Mouse (Mus musculus): Measurements from ENCODE around the gene Amy2a3.
"Not testable (repeated sequence)": the region's sequence is repeated elsewhere in the genome, so short reads cannot be mapped to it uniquely, and the experiment has no call there.

Gene Amy2a3

DNA sequence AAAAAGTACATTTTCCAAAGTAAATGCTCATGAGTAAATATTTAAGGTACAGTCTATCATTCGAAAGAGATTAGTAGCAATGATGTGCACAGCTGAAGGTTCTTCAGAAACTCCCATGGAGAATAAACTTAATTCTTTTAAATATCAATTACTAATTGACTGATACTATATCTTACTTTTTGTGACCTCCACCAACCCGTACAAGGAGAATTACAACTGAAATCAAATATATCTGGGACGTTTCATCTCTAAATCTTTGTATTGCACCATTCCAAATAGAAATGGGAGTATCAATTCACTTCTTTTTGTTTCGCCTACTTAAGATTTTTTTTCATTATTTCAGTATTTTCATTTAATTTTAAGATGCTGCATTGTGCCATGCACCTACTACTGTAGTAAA is at the start of gene Amy2a3:
Amy2a3 (minus strand) TSS at position 101 of the 400 bp plus-strand sequence.
- not testable (repeated sequence) for DNase-seq (ENCODE audit: low read depth, low spot score)

DNA sequence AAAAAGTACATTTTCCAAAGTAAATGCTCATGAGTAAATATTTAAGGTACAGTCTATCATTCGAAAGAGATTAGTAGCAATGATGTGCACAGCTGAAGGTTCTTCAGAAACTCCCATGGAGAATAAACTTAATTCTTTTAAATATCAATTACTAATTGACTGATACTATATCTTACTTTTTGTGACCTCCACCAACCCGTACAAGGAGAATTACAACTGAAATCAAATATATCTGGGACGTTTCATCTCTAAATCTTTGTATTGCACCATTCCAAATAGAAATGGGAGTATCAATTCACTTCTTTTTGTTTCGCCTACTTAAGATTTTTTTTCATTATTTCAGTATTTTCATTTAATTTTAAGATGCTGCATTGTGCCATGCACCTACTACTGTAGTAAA is 32.7 kb upstream of the Amy2a3 start, which contains the start of gene Amy2a2:
Amy2a2 (minus strand) TSS at position 101 of the 400 bp plus-strand sequence.
- DNase-seq (ENCODE audit: low read depth, low spot score) = not testable (repeated sequence)

DNA sequence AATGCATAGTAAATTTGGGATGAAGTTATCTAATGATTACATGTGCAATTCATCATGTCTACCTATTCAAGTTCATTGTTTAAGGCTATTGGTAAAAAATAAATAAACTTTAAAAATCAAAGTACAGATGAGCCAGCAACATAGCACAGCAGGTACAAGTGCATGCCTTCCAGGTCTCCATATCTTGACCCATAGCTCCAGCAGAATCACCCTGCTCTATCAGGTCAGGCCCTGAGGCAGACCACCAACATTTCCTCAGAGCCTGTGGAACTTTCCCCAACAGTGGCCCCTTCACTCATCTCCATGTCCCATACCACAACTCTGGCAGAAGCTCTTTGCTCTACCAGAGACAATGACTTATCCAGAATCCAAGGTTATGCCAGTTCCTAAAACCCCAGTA is 21.6 kb upstream of the Amy2a3 start:
- DNase-seq (ENCODE audit: low read depth, low spot score) = not testable (repeated sequence)

DNA sequence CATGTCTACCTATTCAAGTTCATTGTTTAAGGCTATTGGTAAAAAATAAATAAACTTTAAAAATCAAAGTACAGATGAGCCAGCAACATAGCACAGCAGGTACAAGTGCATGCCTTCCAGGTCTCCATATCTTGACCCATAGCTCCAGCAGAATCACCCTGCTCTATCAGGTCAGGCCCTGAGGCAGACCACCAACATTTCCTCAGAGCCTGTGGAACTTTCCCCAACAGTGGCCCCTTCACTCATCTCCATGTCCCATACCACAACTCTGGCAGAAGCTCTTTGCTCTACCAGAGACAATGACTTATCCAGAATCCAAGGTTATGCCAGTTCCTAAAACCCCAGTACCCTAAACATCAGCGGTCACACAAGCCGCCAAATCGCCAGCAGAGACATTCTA is 10.9 kb downstream of the Amy2a3 start:
- not testable (repeated sequence) for DNase-seq (ENCODE audit: low read depth, low spot score)

- not testable (repeated sequence) for DNase-seq (ENCODE audit: low read depth, low spot score)
Observed at GRCm38 (mm10) chr3:113291349-113291748, 32.5 kb downstream of the Amy2a3 start, which contains the start of gene Amy2a4. Gene Amy2a4 (minus strand): TSS chr3:113291449.

- not testable (repeated sequence) for DNase-seq (ENCODE audit: low read depth, low spot score)
Observed at GRCm38 (mm10) chr3:113280285-113280684, 43.6 kb downstream of the Amy2a3 start.

GRCm38 (mm10) chr3:113279586-113279985 is 44.3 kb downstream of the Amy2a3 start:
- DNase-seq (ENCODE audit: low read depth, low spot score) = not testable (repeated sequence)

All from retina, postnatal 7 days (tissue).